Mouse (Mus musculus): Measurements from ENCODE around the gene Platr25. TPM values are rescaled to one million over a fixed set of nuclear protein-coding genes. Genes with fewer than 3 reads are reported as not detected.

The Platr25 gene
- 16.6 and 18.1 TPM in 2 replicates for polyA plus RNA-seq (2015; fragmentation: Nextera tagmentation; extraction: Ambion mirVana)

GRCm38 (mm10) chr13:62760432-62761415 lies at the start of gene Platr25:
Gene Platr25, minus strand, starts transcription at chr13:62760709.

GRCm38 (mm10) chr13:62785199-62786134 lies 25.0 kb upstream of the Platr25 start, which contains the start of gene Gm5141:
Gene Gm5141, minus strand, starts transcription at chr13:62785808.

GRCm38 (mm10) chr13:62623577-62624276 lies 136.8 kb downstream of the Platr25 start, which contains the start of gene 6720489N17Rik:
Gene 6720489N17Rik, minus strand, starts transcription at chr13:62624182.

MicroRNA genes within 50 kb of the gene (microRNA counts, 519-probe panel; counts per million panel counts)
- microRNA mmu-miR-713: 40.5 counts per million

Small RNAs within 50 kb of the gene (microRNA-seq; reads per million reads assigned to microRNA genes)
- not detected for gene Gm24020
- gene Gm24588: not detected
- gene Mir713: not detected

Other genes starting within 250 kb of the Platr25 start
- 1.6 TPM in 1 of 2 replicates, not detected in the other for gene Zfp935, start 202.2 kb downstream of the Platr25 start, polyA plus RNA-seq (2015; fragmentation: Nextera tagmentation; extraction: Ambion mirVana)
- gene Zfp934, start 189.5 kb downstream of the Platr25 start, polyA plus RNA-seq (2015; fragmentation: Nextera tagmentation; extraction: Ambion mirVana): 8.3 and 8.9 TPM in 2 replicates
- 4.5 and 5.2 TPM in 2 replicates for gene 6720489N17Rik, start 136.5 kb downstream of the Platr25 start, polyA plus RNA-seq (2015; fragmentation: Nextera tagmentation; extraction: Ambion mirVana)
- 7.5 and 7.7 TPM in 2 replicates for gene Gm5141, start 25.1 kb upstream of the Platr25 start, polyA plus RNA-seq (2015; fragmentation: Nextera tagmentation; extraction: Ambion mirVana)
- gene Fbp2, start 97.7 kb upstream of the Platr25 start, polyA plus RNA-seq (2015; fragmentation: Nextera tagmentation; extraction: Ambion mirVana): 1.0 and 1.1 TPM in 2 replicates
- 0.63 and 2.1 TPM in 2 replicates for gene Fbp1, start 127.6 kb upstream of the Platr25 start, polyA plus RNA-seq (2015; fragmentation: Nextera tagmentation; extraction: Ambion mirVana)
- 27.5 and 28.7 TPM in 2 replicates for gene 2010111I01Rik, start 204.2 kb upstream of the Platr25 start, polyA plus RNA-seq (2015; fragmentation: Nextera tagmentation; extraction: Ambion mirVana)